Mouse (Mus musculus) CH12.LX (cell line): ENCODE measurements at regions not wholly inside any gene's neighbourhood (a gene's known extent, or its start where the extent isn't known, plus 50 kb on each side); places are given as distances from the start of the nearest gene placed in this dataset.

Experiments used
- DNase-seq: peaks from one replicate; pipeline ENCODE4 v3.0.0-alpha.2; 2013; ENCODE audit errors: extremely low read depth
- H3K27ac ChIP-seq: 2 replicates; pipeline ENCODE4 v1.5.1; 2012; ENCODE audit warnings: low read depth, mild to moderate bottlenecking, control low read depth, moderate library complexity; ENCODE audit not compliant: insufficient read depth
- H3K27me3 ChIP-seq: replicated peaks from 2 replicates; pipeline ENCODE3; 2012; ENCODE audit warnings: inconsistent platforms
- H3K36me3 ChIP-seq, 2 experiments: replicated peaks in 1 of 2; 2 replicates each; pipeline versions ENCODE3 to v1.6.1; 2012; ENCODE audit warnings: inconsistent platforms in 1 of 2, low read length in 1 of 2, mild to moderate bottlenecking in 1 of 2, mixed read lengths in 1 of 2, moderate library complexity in 1 of 2; ENCODE audit not compliant: control insufficient read depth in 1 of 2, insufficient read depth in 1 of 2
- H3K4me1 ChIP-seq, 2 experiments: 2 replicates each; pipeline ENCODE4 v1.6.1; 2012; ENCODE audit warnings: inconsistent platforms in 1 of 2, moderate library complexity in 1 of 2; ENCODE audit not compliant: insufficient read depth in 2 of 2, control insufficient read depth in 1 of 2
- H3K4me2 ChIP-seq: 2 replicates; pipeline ENCODE4 v1.6.1; 2012; ENCODE audit warnings: low read depth, mild to moderate bottlenecking, control low read depth; ENCODE audit not compliant: poor library complexity, insufficient read depth, severe bottlenecking
- H3K4me3 ChIP-seq, 3 experiments: fragments of 150-350 bp in 1 of 3; sonication (generic) in 1 of 3; replicated peaks in 1 of 3; 2 replicates each; pipeline versions ENCODE3 to v1.5.1; 2011 to 2012; ENCODE audit warnings: low read depth in 2 of 3, low read length in 2 of 3, mild to moderate bottlenecking in 2 of 3, moderate library complexity in 2 of 3, control low read depth in 1 of 3, improper control_type of control experiment in 1 of 3, inconsistent platforms in 1 of 3, mixed read lengths in 1 of 3; ENCODE audit not compliant: poor library complexity in 1 of 3
- H3K79me2 ChIP-seq: replicated peaks from 2 replicates; pipeline ENCODE4 v1.6.1; 2012; ENCODE audit warnings: mild to moderate bottlenecking, moderate library complexity; ENCODE audit not compliant: control insufficient read depth, poor library complexity, insufficient read depth, severe bottlenecking; ENCODE audit errors: extremely low read depth
- H3K9ac ChIP-seq: 2 replicates; pipeline ENCODE4 v1.6.1; 2012; ENCODE audit warnings: low read depth, mild to moderate bottlenecking, control low read depth, moderate library complexity; ENCODE audit not compliant: insufficient read depth
- H3K9me3 ChIP-seq: replicated peaks from 2 replicates; pipeline ENCODE3; 2012; ENCODE audit warnings: low read length, inconsistent platforms, mixed read lengths
- BHLHE40 ChIP-seq: IDR thresholded peaks from 2 replicates; pipeline ENCODE4 v1.6.1; 2011; ENCODE audit warnings: mild to moderate bottlenecking, low read depth, low read length, improper control_type of control experiment
- CHD1 ChIP-seq: IDR thresholded peaks from 2 replicates; pipeline ENCODE4 v1.6.1; 2012; ENCODE audit warnings: low read depth, low read length, improper control_type of control experiment, inconsistent platforms
- EP300 ChIP-seq: IDR thresholded peaks from 2 replicates; pipeline ENCODE4 v1.6.1; 2011; ENCODE audit warnings: low read length, improper control_type of control experiment
- ETS1 ChIP-seq: conservative IDR thresholded peaks from 2 replicates; pipeline ENCODE4 v1.6.1; 2012; ENCODE audit warnings: low read depth, mild to moderate bottlenecking, inconsistent platforms, low read length, improper control_type of control experiment, moderate library complexity
- GABPA ChIP-seq: IDR thresholded peaks from 2 replicates; pipeline ENCODE4 v1.6.1; 2012; ENCODE audit warnings: low read depth, low read length, improper control_type of control experiment, inconsistent platforms; ENCODE audit not compliant: insufficient replicate concordance
- HCFC1 ChIP-seq: IDR thresholded peaks from 2 replicates; pipeline ENCODE4 v1.6.1; 2012; ENCODE audit warnings: low read depth, mild to moderate bottlenecking, inconsistent platforms, low read length, improper control_type of control experiment
- JUND ChIP-seq: conservative IDR thresholded peaks from 2 replicates; pipeline ENCODE4 v1.6.1; 2011; ENCODE audit warnings: low read depth, low read length, improper control_type of control experiment
- KAT2A ChIP-seq: IDR thresholded peaks from 2 replicates; pipeline ENCODE4 v1.6.1; 2012; ENCODE audit warnings: low read length, improper control_type of control experiment, inconsistent platforms; ENCODE audit not compliant: insufficient replicate concordance
- MAFK ChIP-seq: IDR thresholded peaks from 2 replicates; pipeline ENCODE4 v1.6.1; 2011; ENCODE audit warnings: low read length, improper control_type of control experiment; ENCODE audit not compliant: insufficient replicate concordance
- MAZ ChIP-seq: IDR thresholded peaks from 2 replicates; pipeline ENCODE4 v1.6.1; 2012; ENCODE audit warnings: low read depth, mild to moderate bottlenecking, inconsistent platforms, low read length, improper control_type of control experiment, moderate library complexity
- MYC ChIP-seq: IDR thresholded peaks from 2 replicates; pipeline ENCODE4 v1.6.1; 2011; ENCODE audit warnings: low read depth, mild to moderate bottlenecking, improper control_type of control experiment, low read length
- NELFE ChIP-seq: IDR thresholded peaks from 2 replicates; pipeline ENCODE4 v1.6.1; 2011; ENCODE audit warnings: low read depth, low read length, improper control_type of control experiment
- POLR2A ChIP-seq: IDR thresholded peaks from 2 replicates; pipeline ENCODE4 v1.6.1; 2011; ENCODE audit warnings: low read depth, mild to moderate bottlenecking, improper control_type of control experiment, low read length
- RAD21 ChIP-seq: IDR thresholded peaks from 2 replicates; pipeline ENCODE4 v1.6.1; 2011; ENCODE audit warnings: low read depth, mild to moderate bottlenecking, low read length, improper control_type of control experiment, moderate library complexity
- SIN3A ChIP-seq: IDR thresholded peaks from 2 replicates; pipeline ENCODE4 v1.6.1; 2012; ENCODE audit warnings: low read length, improper control_type of control experiment, inconsistent platforms
- SMC3 ChIP-seq: IDR thresholded peaks from 2 replicates; pipeline ENCODE4 v1.6.1; 2011; ENCODE audit warnings: low read depth, low read length, improper control_type of control experiment
- TCF12 ChIP-seq: IDR thresholded peaks from 2 replicates; pipeline ENCODE4 v1.6.1; 2014; ENCODE audit warnings: low read depth, mild to moderate bottlenecking, inconsistent platforms, low read length, improper control_type of control experiment
- UBTF ChIP-seq: IDR thresholded peaks from 2 replicates; pipeline ENCODE4 v1.6.1; 2012; ENCODE audit warnings: low read depth, mild to moderate bottlenecking, inconsistent platforms, low read length, improper control_type of control experiment, moderate library complexity
- ZKSCAN1 ChIP-seq: IDR thresholded peaks from 2 replicates; pipeline ENCODE4 v1.6.1; 2012; ENCODE audit warnings: low read depth, inconsistent platforms, low read length, improper control_type of control experiment, borderline replicate concordance
- dilution Hi-C: fragments of 300-500 bp; cut with MboI; formaldehyde crosslinking; loops from 2 replicates; pipeline ENCODE4 v1.14.3; 2020; ENCODE audit warnings: low sequenced_read_pairs; ENCODE audit not compliant: extremely low pct_unique_long_range_greater_than_20kb, extremely low pct_ligation_motif_present
- in situ Hi-C: fragments of 300-500 bp; cut with MboI; formaldehyde crosslinking; loops from 3 replicates; pipeline ENCODE4 v1.14.3; 2019; ENCODE audit warnings: low sequenced_read_pairs, low pct_ligation_motif_present, low pct_unique_long_range_greater_than_20kb, mixed read lengths

DNA sequence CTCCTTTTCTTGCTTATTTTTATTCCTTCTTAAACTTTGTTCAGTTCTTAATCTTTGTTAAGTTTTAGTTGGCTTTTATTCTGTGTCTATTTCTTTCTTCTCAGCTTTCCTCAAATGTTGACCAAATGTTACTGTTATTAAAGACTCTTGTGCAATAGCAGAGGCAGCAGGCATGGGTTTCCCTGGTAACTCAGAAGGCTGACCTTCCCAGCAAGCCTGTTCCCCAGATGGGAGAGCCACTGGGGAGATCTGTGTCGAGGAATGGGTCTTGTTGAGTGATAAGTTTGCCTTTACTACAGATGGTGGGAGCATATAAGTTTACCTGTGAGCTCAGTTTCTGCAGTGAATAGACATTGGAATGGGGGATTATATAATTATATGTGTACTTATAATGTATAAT lies 237.2 kb downstream of the Plpp3 start:
- Histone ChIP-seq H3K27me3 (no peaks in the 10 kb centered on the region), H3K9ac (no peak overlapping the region), H3K36me3 (no peaks in the 10 kb centered on the region), H3K27ac (no peak overlapping the region), H3K4me2 (no peak overlapping the region), H3K4me1 (no peaks in the 10 kb centered on the region), H3K9me3 (no peaks in the 10 kb centered on the region), H3K4me3 (no peak overlapping the region), H3K79me2 (no peaks in the 10 kb centered on the region)
- in situ Hi-C loops = no loop called here
- no peak for DNase-seq
- no peak for TF ChIP-seq HCFC1
- no peak for TF ChIP-seq SMC3
- no peak for TF ChIP-seq POLR2A
- TF ChIP-seq MYC = no peak
- no peak for TF ChIP-seq NELFE
- TF ChIP-seq BHLHE40 = no peak
- TF ChIP-seq ZKSCAN1 = no peak
- TF ChIP-seq UBTF = no peak
- no peak for TF ChIP-seq GABPA
- no peak for TF ChIP-seq TCF12
- TF ChIP-seq SIN3A = no peak
- TF ChIP-seq ETS1 = no peak
- TF ChIP-seq MAZ = no peak
- dilution Hi-C loops = no loop called here

DNA sequence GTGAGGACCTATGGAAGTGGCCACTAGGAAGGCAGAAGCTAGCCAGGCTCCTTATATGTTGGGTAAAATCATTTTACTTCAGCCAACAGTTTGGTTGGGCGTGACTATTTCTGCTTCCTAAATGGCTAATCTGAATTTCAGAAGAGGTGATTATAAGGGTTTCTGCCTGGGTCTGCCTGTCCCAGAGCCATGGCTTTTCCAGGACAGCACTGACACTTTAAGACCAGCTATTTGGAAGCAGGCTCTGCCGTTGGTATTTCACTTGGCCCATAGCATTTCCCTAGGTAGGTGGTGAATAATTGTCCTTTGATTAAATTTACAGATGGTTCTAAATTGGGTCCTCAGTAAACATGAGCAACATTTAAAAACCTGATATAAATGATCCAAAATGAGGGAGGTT lies 240.3 kb downstream of the Plpp3 start:
- H3K4me2 ChIP-seq = no peak overlapping the region
- no peak overlapping the region for H3K4me3 ChIP-seq
- dilution Hi-C loops (no loop called here), in situ Hi-C loops (no loop called here)
- no peak for DNase-seq
- H3K36me3 ChIP-seq = no peaks in the 10 kb centered on the region
- no peak overlapping the region for H3K9ac ChIP-seq
- H3K9me3 ChIP-seq = no peaks in the 10 kb centered on the region
- no peaks in the 10 kb centered on the region for H3K4me1 ChIP-seq
- H3K79me2 ChIP-seq = no peaks in the 10 kb centered on the region
- no peak overlapping the region for H3K27ac ChIP-seq
- no peaks in the 10 kb centered on the region for H3K27me3 ChIP-seq
- TF ChIP-seq JUND (no peak), EP300 (no peak), MAFK (no peak), MAZ (no peak), CHD1 (no peak), ETS1 (no peak), KAT2A (no peak), RAD21 (no peak)
